ENCODE assay signal across 8 mouse cellular contexts in the genomic region with DNA sequence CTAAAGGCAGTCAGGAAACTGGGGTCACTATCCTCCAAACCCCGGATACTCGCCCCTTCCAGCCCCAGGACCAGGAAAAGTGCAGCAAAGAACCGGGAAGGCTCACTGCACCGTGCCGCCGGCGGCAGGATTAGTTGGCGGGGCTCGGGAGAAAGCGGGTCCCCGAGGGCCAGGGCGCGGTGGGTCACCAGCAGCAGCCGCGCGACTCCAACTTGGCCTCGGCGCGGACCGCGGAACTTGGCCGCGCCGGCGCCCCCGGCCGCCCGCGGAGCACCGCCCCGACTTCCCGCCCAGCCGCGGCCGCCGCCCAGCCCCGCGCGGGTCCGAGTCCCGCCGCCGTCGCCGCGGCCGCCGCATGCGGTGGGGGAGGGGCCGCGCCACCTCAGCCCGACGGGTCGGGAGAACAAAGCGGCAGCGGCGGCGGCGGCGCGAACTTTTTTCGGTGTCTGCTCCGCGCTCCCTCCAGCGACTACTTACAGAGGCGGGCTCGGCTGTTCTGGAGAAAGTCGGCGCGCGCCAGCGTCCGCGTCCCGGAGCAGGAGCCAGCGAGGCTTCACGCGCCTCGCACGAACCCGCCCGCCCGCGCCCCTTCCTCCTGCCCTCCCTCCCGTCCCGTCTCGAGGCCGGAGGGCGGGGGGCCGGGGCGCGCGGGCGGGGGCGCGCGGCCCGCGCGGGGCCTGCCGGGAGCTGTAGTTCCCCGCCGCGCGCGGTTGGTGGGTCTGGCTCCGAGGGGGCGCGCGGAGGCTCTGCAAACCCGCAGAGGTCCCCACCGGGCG. TPM values are rescaled to one million over a fixed set of nuclear protein-coding genes. Genes with fewer than 3 reads are reported as not detected.
DNase-seq lines count a peak whose midpoint lies in the region; ATAC-seq and TF ChIP-seq lines count a peak whose summit lies in the region.

A gene (minus strand): TSS at position 609 of the 776 bp plus-strand sequence.

- no peaks in the 10 kb centered on the region for H3K27me3 ChIP-seq in C2C12 (ENCODE audit: control insufficient read depth, insufficient read depth, insufficient read length)
- peaks cover 6% of the 10 kb centered on the region; the same call in 1 of the 2 replicates for H3K27me3 ChIP-seq in forebrain, embryonic 12.5 days
- no peaks in the 10 kb centered on the region for H3K27me3 ChIP-seq in heart, embryonic 15.5 days
- H3K27me3 ChIP-seq in liver, embryonic 13.5 days, result peaks cover 15% of the 10 kb centered on the region
- H3K27me3 ChIP-seq in stomach, embryonic 15.5 days (replicated peaks), result no peaks in the 10 kb centered on the region

- TF ChIP-seq CTCF in C2C12 (IDR thresholded peaks at IDR 0.05; ENCODE audit: control insufficient read depth, insufficient read depth, insufficient read length), result no peak

- WGBS in forebrain, embryonic 12.5 days, result 1% methylated on average over 55 of the region's 113 CpGs
- under 1% methylated on average over 105 of the region's 113 CpGs for WGBS in heart, embryonic 15.5 days
- under 1% methylated on average over 89 of the region's 113 CpGs for WGBS in liver, embryonic 13.5 days (ENCODE audit: insufficient replicate concordance)
- WGBS in stomach, embryonic 15.5 days, result 0% methylated on average over 56 of the region's 113 CpGs

- ATAC-seq in forebrain, embryonic 12.5 days (ENCODE audit: low FRiP score), result peak; percentile 92
- peak; percentile 96 for ATAC-seq in heart, embryonic 15.5 days (replicated peaks; ENCODE audit: insufficient number of reproducible peaks, insufficient read depth, low FRiP score, low read depth)
- peak; percentile 85 for ATAC-seq in liver, embryonic 13.5 days (ENCODE audit: low read depth)
- ATAC-seq in stomach, embryonic 15.5 days (ENCODE audit: insufficient read depth, low FRiP score, low read depth), result peak; percentile 90

- H3K27ac ChIP-seq in forebrain, embryonic 12.5 days, result peak within 1 kb of the TSS; percentile 88
- peak within 1 kb of the TSS; percentile 96 for H3K27ac ChIP-seq in heart, embryonic 15.5 days
- peak within 1 kb of the TSS; percentile 68 for H3K27ac ChIP-seq in liver, embryonic 13.5 days
- H3K27ac ChIP-seq in stomach, embryonic 15.5 days, result peak within 1 kb of the TSS; percentile 90

- DNase-seq in adrenal gland, postnatal 4 days (ENCODE audit: low spot score in 2 of 2), result peak; percentile 43 to 44
- peak; percentile 84 for DNase-seq in kidney, postnatal 10 days
- peak; percentile 22 for DNase-seq in liver, embryonic 13.5 days
- DNase-seq in naive thymus-derived CD4-positive, alpha-beta T cell, adult 2 months (ENCODE audit: low read depth), result peak; percentile 72

- H3K9ac ChIP-seq in forebrain, embryonic 12.5 days, result peak within 1 kb of the TSS; percentile 80
- H3K9ac ChIP-seq in heart, embryonic 15.5 days, result peak within 1 kb of the TSS; percentile 90
- peak within 1 kb of the TSS; percentile 83 for H3K9ac ChIP-seq in liver, embryonic 13.5 days
- peak within 1 kb of the TSS; percentile 80 for H3K9ac ChIP-seq in stomach, embryonic 15.5 days

- H3ac ChIP-seq in C2C12 (ENCODE audit: control insufficient read depth, insufficient read length, low read depth), result peak within 1 kb of the TSS; percentile 99

- peaks cover 47% of the 10 kb centered on the region for H3K79me2 ChIP-seq in C2C12 (ENCODE audit: control insufficient read depth, insufficient read depth)

- H3K4me1 ChIP-seq in forebrain, embryonic 12.5 days, result peaks cover 24% of the 10 kb centered on the region
- peaks cover 34% of the 10 kb centered on the region for H3K4me1 ChIP-seq in heart, embryonic 15.5 days (replicated peaks)
- peaks cover 46% of the 10 kb centered on the region for H3K4me1 ChIP-seq in liver, embryonic 13.5 days (replicated peaks)
- peaks cover 8% of the 10 kb centered on the region; the same call in 1 of the 2 replicates for H3K4me1 ChIP-seq in stomach, embryonic 15.5 days

- H3K79me3 ChIP-seq in C2C12 (ENCODE audit: low read depth), result peaks cover 26% of the 10 kb centered on the region

- peak within 1 kb of the TSS; percentile 62 for H3K4me2 ChIP-seq in forebrain, embryonic 12.5 days
- H3K4me2 ChIP-seq in heart, embryonic 15.5 days, result peak within 1 kb of the TSS; percentile 92
- H3K4me2 ChIP-seq in liver, embryonic 13.5 days, result peak within 1 kb of the TSS; percentile 92
- peak within 1 kb of the TSS; percentile 90 for H3K4me2 ChIP-seq in stomach, embryonic 15.5 days

- H3K9me3 ChIP-seq in forebrain, embryonic 12.5 days, result no peaks in the 10 kb centered on the region
- H3K9me3 ChIP-seq in heart, embryonic 15.5 days (replicated peaks), result no peaks in the 10 kb centered on the region
- H3K9me3 ChIP-seq in liver, embryonic 13.5 days (replicated peaks), result no peaks in the 10 kb centered on the region
- no peaks in the 10 kb centered on the region for H3K9me3 ChIP-seq in stomach, embryonic 15.5 days

- no peaks in the 10 kb centered on the region for H3K36me3 ChIP-seq in C2C12 (ENCODE audit: control insufficient read depth, insufficient read depth)
- H3K36me3 ChIP-seq in forebrain, embryonic 12.5 days (replicated peaks), result no peaks in the 10 kb centered on the region
- H3K36me3 ChIP-seq in heart, embryonic 15.5 days, result no peaks in the 10 kb centered on the region
- no peaks in the 10 kb centered on the region for H3K36me3 ChIP-seq in liver, embryonic 13.5 days
- H3K36me3 ChIP-seq in stomach, embryonic 15.5 days, result no peaks in the 10 kb centered on the region

- H3K4me3 ChIP-seq in C2C12 (ENCODE audit: insufficient read depth, poor library complexity, severe bottlenecking), result peak within 1 kb of the TSS; percentile 55
- peak within 1 kb of the TSS; percentile 85 for H3K4me3 ChIP-seq in forebrain, embryonic 12.5 days (replicated peaks)
- peak within 1 kb of the TSS; percentile 84 for H3K4me3 ChIP-seq in heart, embryonic 15.5 days
- H3K4me3 ChIP-seq in liver, embryonic 13.5 days (replicated peaks), result peak within 1 kb of the TSS; percentile 76
- peak within 1 kb of the TSS; percentile 86 for H3K4me3 ChIP-seq in stomach, embryonic 15.5 days (replicated peaks)

TF ChIP-seq in C2C12, 6 proteins besides CTCF, POLR2A, EP300 and RAD21:
- TF ChIP-seq CEBPB (IDR thresholded peaks at IDR 0.05; ENCODE audit: low read depth) (no peak), FOSL1 (IDR thresholded peaks at IDR 0.05; ENCODE audit: insufficient read depth, low read length, poor library complexity, severe bottlenecking) (no peak), MYOD1 (IDR thresholded peaks at IDR 0.05; ENCODE audit: control insufficient read depth, insufficient read length, low read depth) (no peak), MYOG (IDR thresholded peaks at IDR 0.05; ENCODE audit: control insufficient read depth, extremely low read depth, insufficient read length) (no peak), USF1 (IDR thresholded peaks at IDR 0.05; ENCODE audit: low read depth) (no peak), MAX (IDR thresholded peaks at IDR 0.05) (no peak)

RNA-seq across cellular contexts. Expression of the gene that starts here (rescaled TPM):
- 12.8 TPM for polyA plus RNA-seq in C2C12 (2012; fragmentation: generic; extraction: Trizol)
- total RNA-seq in adrenal gland, postnatal 4 days (2021), result 10 to 100 TPM; 48.7 to 49.5 TPM
- polyA plus RNA-seq in forebrain, embryonic 12.5 days (2016; fragmentation: Nextera tagmentation; extraction: Ambion mirVana), result 51.0 and 55.2 TPM in 2 replicates
- 21.8 and 23.5 TPM in 2 replicates for polyA plus RNA-seq in heart, embryonic 15.5 days (2015; fragmentation: Nextera tagmentation; extraction: Ambion mirVana)
- polyA plus RNA-seq in liver, embryonic 13.5 days (2015; fragmentation: Nextera tagmentation; extraction: Ambion mirVana), result 7.4 and 9.7 TPM in 2 replicates
- polyA plus RNA-seq in stomach, embryonic 15.5 days (2015; fragmentation: Nextera tagmentation; extraction: Ambion mirVana), result 32.6 and 34.5 TPM in 2 replicates

Comparison
In these comparisons a context has a peak if more than half of its experiments do, and no peak if none do; other contexts are left out.
1. Peak in every context shown above with its lines: DNase-seq, ATAC-seq, H3K4me3 ChIP-seq and H3K27ac ChIP-seq.
2. DNase-seq: peak in every context shown above with its lines; median percentile 84 in kidney, postnatal 10 days; 72 in naive thymus-derived CD4-positive, alpha-beta T cell, adult 2 months; 44 in adrenal gland, postnatal 4 days; 22 in liver, embryonic 13.5 days.